Mouse (Mus musculus) brain, adult 10 weeks (tissue): Measurements from ENCODE around the gene Acod1. TPM values are rescaled to one million over a fixed set of nuclear protein-coding genes. Genes with fewer than 3 reads are reported as not detected.

ENCODE experiments used
- polyA plus RNA-seq: library from polyadenylated mRNA; stranded (reverse); fragments of 350-450 nt; fragmentation: Illumina TruSeq; extraction: RNeasy Lipid Tissue Mini Kit (QIAGEN cat#74804); gene quantifications from one replicate; pipeline ENCODE4 v1.2.3, GENCODE M21; 2015; ENCODE audit warnings: low read depth, low replicate concordance

Gene Acod1
- polyA plus RNA-seq = not detected

GRCm38 (mm10) chr14:103046677-103047076 is at the start of gene Acod1:
Gene Acod1 (plus strand): TSS chr14:103046977.

GRCm38 (mm10) chr14:103069864-103070611 is 23.3 kb downstream of the Acod1 start, which contains the start of gene Cln5:
Gene Cln5 (plus strand): TSS chr14:103070216.

GRCm38 (mm10) chr14:103099238-103099933 is 52.6 kb downstream of the Acod1 start, which contains the start of gene Fbxl3:
Gene Fbxl3 (minus strand): TSS chr14:103099566.

Other genes starting within 250 kb of the Acod1 start
- gene Kctd12, start 64.3 kb upstream of the Acod1 start, polyA plus RNA-seq = 35.2 TPM
- gene Cln5, start 23.2 kb downstream of the Acod1 start, polyA plus RNA-seq = 16.8 TPM
- 99.6 TPM for gene Fbxl3, start 52.6 kb downstream of the Acod1 start, polyA plus RNA-seq